Mouse (Mus musculus) kidney, adult 2 months (tissue): Measurements from ENCODE around the gene Arl5c. TPM values are rescaled to one million over a fixed set of nuclear protein-coding genes. Genes with fewer than 3 reads are reported as not detected.

ENCODE experiments used
- DNase-seq: peaks from one replicate; pipeline ENCODE4 v3.0.0; 2021
- H3K27ac ChIP-seq: fragments of 200-500 bp; 2 replicates; pipeline ENCODE4 v1.5.1; 2012; ENCODE audit warnings: low read depth, low read length, control low read depth, inconsistent platforms; ENCODE audit not compliant: insufficient read depth
- H3K27me3 ChIP-seq: fragments of 200-500 bp; replicated peaks from 2 replicates; pipeline ENCODE4 v1.6.1; 2012; ENCODE audit warnings: mild to moderate bottlenecking, moderate library complexity, low read length, inconsistent platforms; ENCODE audit not compliant: control insufficient read depth, insufficient read depth
- H3K36me3 ChIP-seq: fragments of 200-500 bp; 2 replicates; pipeline ENCODE4 v1.6.1; 2012; ENCODE audit warnings: mild to moderate bottlenecking, moderate library complexity, low read length, inconsistent platforms; ENCODE audit not compliant: control insufficient read depth, insufficient read depth
- H3K4me1 ChIP-seq: fragments of 200-500 bp; 2 replicates; pipeline ENCODE4 v1.6.1; 2011; ENCODE audit warnings: low read length; ENCODE audit not compliant: control insufficient read depth, insufficient read depth
- H3K4me3 ChIP-seq: fragments of 200-500 bp; 2 replicates; pipeline ENCODE4 v1.5.1; 2011; ENCODE audit warnings: mild to moderate bottlenecking, low read depth, low read length, control low read depth; ENCODE audit not compliant: insufficient read depth
- CTCF ChIP-seq: fragments of 200-500 bp; conservative IDR thresholded peaks from 2 replicates; pipeline ENCODE4 v1.5.1; 2011; ENCODE audit warnings: low read depth, mild to moderate bottlenecking, control low read depth, low read length, moderate library complexity, mixed read lengths; ENCODE audit not compliant: insufficient read depth, insufficient read length
- POLR2A ChIP-seq: fragments of 200-500 bp; IDR thresholded peaks from one replicate; pipeline ENCODE4 v1.6.1; 2011; ENCODE audit warnings: low read depth, low read length, control low read depth
- WGBS: fragments of 180-500 bp; shearing (Covaris S2); methylation state at CpG from one replicate; pipeline ENCODE4 v1.1.7; 2018; 5-methylcytosine and 5-hydroxymethylcytosine counted together
- polyA plus RNA-seq: library from polyadenylated mRNA; depleted of rRNA; stranded (reverse); fragments of >200 nt; gene quantifications from 2 replicates; pipeline ENCODE4 v1.2.3, GENCODE M21; 2012

The Arl5c gene
- polyA plus RNA-seq, 1 experiment: 2.8 TPM

GRCm38 (mm10) chr11:98000378-98001140 is 4.6 kb upstream of the Arl5c start:
- 30% methylated on average over 7 of the region's 7 CpGs for WGBS
- Histone ChIP-seq H3K4me3 (no peak overlapping the region), H3K4me1 (no peaks in the 10 kb centered on the region), H3K36me3 (no peaks in the 10 kb centered on the region), H3K27me3 (no peaks in the 10 kb centered on the region), H3K27ac (no peak overlapping the region)
- TF ChIP-seq POLR2A (no peak), CTCF (no peak)
- DNase-seq: no peak

- 24% methylated on average over 5 of the region's 5 CpGs for WGBS
These were observed 3.8 kb upstream of the Arl5c start for GRCm38 (mm10) chr11:97999748-98000147.

GRCm38 (mm10) chr11:97998898-97999608 is 3.1 kb upstream of the Arl5c start:
- TF ChIP-seq CTCF (no peak), POLR2A (no peak)
- H3K27ac ChIP-seq: no peak overlapping the region
- 43% methylated on average over 7 of the region's 7 CpGs for WGBS
- H3K4me1 ChIP-seq: no peaks in the 10 kb centered on the region
- no peaks in the 10 kb centered on the region for H3K27me3 ChIP-seq
- H3K4me3 ChIP-seq: no peak overlapping the region
- no peaks in the 10 kb centered on the region for H3K36me3 ChIP-seq
- no peak for DNase-seq

More at GRCm38 (mm10) chr11:97999748-98000147, 3.8 kb upstream of the Arl5c start:
- no peak for DNase-seq
- H3K4me3 ChIP-seq: no peak overlapping the region
- TF ChIP-seq POLR2A (no peak), CTCF (no peak)
- H3K27ac ChIP-seq: no peak overlapping the region
- H3K4me1 ChIP-seq: no peaks in the 10 kb centered on the region
- no peaks in the 10 kb centered on the region for H3K27me3 ChIP-seq
- H3K36me3 ChIP-seq: no peaks in the 10 kb centered on the region

GRCm38 (mm10) chr11:97998074-97998793 is 2.3 kb upstream of the Arl5c start:
- H3K4me1 ChIP-seq: no peaks in the 10 kb centered on the region
- H3K27ac ChIP-seq: no peak overlapping the region
- H3K27me3 ChIP-seq: no peaks in the 10 kb centered on the region
- H3K4me3 ChIP-seq: no peak overlapping the region
- no peak for DNase-seq
- TF ChIP-seq CTCF (no peak), POLR2A (no peak)
- 87% methylated on average over 11 of the region's 11 CpGs for WGBS
- H3K36me3 ChIP-seq: no peaks in the 10 kb centered on the region

GRCm38 (mm10) chr11:97997387-97997960 is 1.5 kb upstream of the Arl5c start:
- WGBS: 71% methylated on average over 8 of the region's 8 CpGs
- no peak for DNase-seq
- no peaks in the 10 kb centered on the region for H3K4me1 ChIP-seq
- H3K36me3 ChIP-seq: no peaks in the 10 kb centered on the region
- H3K27ac ChIP-seq: no peak overlapping the region
- H3K4me3 ChIP-seq: no peak overlapping the region
- TF ChIP-seq CTCF: no peak
- no peak for TF ChIP-seq POLR2A
- no peaks in the 10 kb centered on the region for H3K27me3 ChIP-seq

GRCm38 (mm10) chr11:97996691-97997090 is 710 bp upstream of the Arl5c start:
- 94% methylated on average over 1 of the region's 1 CpGs for WGBS
- Histone ChIP-seq H3K27ac (no peak overlapping the region), H3K27me3 (no peaks in the 10 kb centered on the region), H3K4me3 (no peak overlapping the region), H3K36me3 (no peaks in the 10 kb centered on the region), H3K4me1 (no peaks in the 10 kb centered on the region)
- TF ChIP-seq CTCF (no peak), POLR2A (no peak)
- DNase-seq: no peak
